Mouse (Mus musculus): Measurements from ENCODE around the gene Ube2f. TPM values are rescaled to one million over a fixed set of nuclear protein-coding genes. Genes with fewer than 3 reads are reported as not detected.

The Ube2f gene
- polyA plus RNA-seq, 2 experiments: 57.9 to 65.7 TPM

DNA sequence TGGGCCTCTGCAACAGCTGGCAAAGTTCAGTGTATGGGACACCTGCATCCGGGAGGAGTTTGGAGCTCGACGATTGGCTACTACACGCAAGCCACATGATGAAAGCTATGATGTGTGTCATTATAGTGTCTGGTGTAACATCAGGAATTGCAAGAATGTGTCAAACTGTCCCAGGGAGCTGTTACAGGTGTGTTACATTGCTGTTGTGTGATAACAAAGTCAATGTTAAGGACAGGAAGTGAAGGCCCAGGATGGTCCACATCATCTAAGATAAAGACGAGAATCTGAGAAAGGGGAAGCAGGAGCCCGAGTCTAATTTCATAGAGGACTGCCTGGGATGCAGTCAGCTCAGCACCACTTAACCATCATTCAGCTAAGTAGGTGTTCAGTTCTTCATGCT lies 45.4 kb downstream of the Ube2f start:
- Histone ChIP-seq H3K36me3 (ENCODE audit: control insufficient read depth, insufficient read depth, low read length) (0 out of 2 replicates have a peak, but pooled peaks cover 2% of the 10 kb centered on the region), H3K4me3 (replicated peaks; ENCODE audit: low read length) (no peak overlapping the region), H3K9ac (ENCODE audit: low read depth, low read length, severe bottlenecking) (no peak overlapping the region), H3K4me2 (replicated peaks; ENCODE audit: low read depth, low read length, severe bottlenecking) (no peak overlapping the region), H3K27ac (replicated peaks; ENCODE audit: low read depth, low read length) (no peak overlapping the region), H3K9me3 (ENCODE audit: control insufficient read depth, low read length) (no peaks in the 10 kb centered on the region), H3K27me3 (ENCODE audit: control insufficient read depth, insufficient read depth, low read length) (no peaks in the 10 kb centered on the region), H3K4me1 (ENCODE audit: control insufficient read depth, insufficient read depth, low read length) (0 out of 2 replicates have a peak, but pooled peaks cover 5% of the 10 kb centered on the region)
- DNase-seq (ENCODE audit: low spot score): no peak
- 93% methylated on average over 6 of the region's 6 CpGs for WGBS
- ATAC-seq (ENCODE audit: low FRiP score, low read depth): no peak
- no peak for TF ChIP-seq POLR2A (IDR thresholded peaks at IDR 0.05; ENCODE audit: borderline replicate concordance, extremely low read depth, insufficient read depth, insufficient read length)

DNA sequence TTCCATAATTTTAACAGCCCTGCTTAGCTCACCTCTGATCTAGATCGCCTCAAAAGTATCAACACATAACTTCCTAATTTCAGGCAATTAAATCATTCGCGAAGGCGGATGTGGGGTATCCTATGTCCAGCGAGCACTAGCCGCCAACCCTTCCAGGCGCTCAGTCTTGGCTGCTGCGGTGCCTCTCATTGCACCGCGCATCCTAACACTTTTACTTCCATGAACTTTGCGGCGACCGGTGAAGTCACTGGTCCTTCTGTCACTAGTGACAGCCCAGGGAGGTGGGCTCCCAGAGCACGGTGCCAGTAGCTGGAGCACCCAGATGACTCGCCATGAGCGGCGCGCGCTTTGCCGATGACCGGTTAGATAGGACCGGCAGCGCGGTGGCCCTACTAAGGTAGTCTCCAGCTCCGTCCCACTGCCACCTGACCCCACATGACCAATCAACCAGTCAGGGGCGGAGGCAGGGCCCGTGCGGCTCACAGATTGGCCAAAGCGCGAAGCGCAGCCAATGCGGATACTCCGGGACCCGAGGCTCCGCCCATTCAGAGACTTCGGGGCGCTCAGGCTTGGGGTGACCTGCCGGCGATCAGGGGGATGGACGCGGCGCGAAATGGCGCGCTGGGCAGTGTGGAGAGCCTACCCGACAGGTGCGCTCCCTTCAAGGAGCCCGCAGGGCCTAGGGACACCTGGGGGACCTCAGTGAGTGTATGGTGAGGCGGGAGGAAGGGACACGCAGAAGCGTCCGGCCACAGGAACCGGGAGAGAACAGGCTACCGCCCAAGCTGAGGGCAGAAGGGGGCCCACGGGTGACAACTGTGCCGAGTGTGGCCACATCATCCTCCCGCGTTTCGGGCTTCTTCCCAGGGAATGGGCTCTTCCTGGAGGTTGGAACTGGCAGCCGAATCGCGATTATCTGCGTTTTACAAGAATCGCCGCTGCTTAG lies 48.0 kb downstream of the Ube2f start, which contains the start of gene Scly:
Scly (plus strand) TSS at position 540 of the 946 bp plus-strand sequence.
- Histone ChIP-seq H3K36me3 (ENCODE audit: control insufficient read depth, insufficient read depth, low read length) (peaks cover 5% of the 10 kb centered on the region; the same call in 1 of the 2 replicates), H3K4me3 (replicated peaks; ENCODE audit: low read length) (peak within 1 kb of the TSS; percentile 64), H3K4me1 (ENCODE audit: control insufficient read depth, insufficient read depth, low read length) (0 out of 2 replicates have a peak, but pooled peaks cover 5% of the 10 kb centered on the region), H3K9me3 (ENCODE audit: control insufficient read depth, low read length) (no peaks in the 10 kb centered on the region), H3K4me2 (replicated peaks; ENCODE audit: low read depth, low read length, severe bottlenecking) (peak within 1 kb of the TSS; percentile 71), H3K9ac (ENCODE audit: low read depth, low read length, severe bottlenecking) (peak within 1 kb of the TSS; percentile 63), H3K27me3 (ENCODE audit: control insufficient read depth, insufficient read depth, low read length) (no peaks in the 10 kb centered on the region), H3K27ac (replicated peaks; ENCODE audit: low read depth, low read length) (no peak within 1 kb of the TSS)
- ATAC-seq (ENCODE audit: low FRiP score, low read depth): peak; percentile 98
- peak; percentile 53; the same call in 1 of the 2 replicates for TF ChIP-seq POLR2A (IDR thresholded peaks at IDR 0.05; ENCODE audit: borderline replicate concordance, extremely low read depth, insufficient read depth, insufficient read length)
- DNase-seq (ENCODE audit: low spot score): peak; percentile 91
- 0% methylated on average over 52 of the region's 65 CpGs for WGBS

DNA sequence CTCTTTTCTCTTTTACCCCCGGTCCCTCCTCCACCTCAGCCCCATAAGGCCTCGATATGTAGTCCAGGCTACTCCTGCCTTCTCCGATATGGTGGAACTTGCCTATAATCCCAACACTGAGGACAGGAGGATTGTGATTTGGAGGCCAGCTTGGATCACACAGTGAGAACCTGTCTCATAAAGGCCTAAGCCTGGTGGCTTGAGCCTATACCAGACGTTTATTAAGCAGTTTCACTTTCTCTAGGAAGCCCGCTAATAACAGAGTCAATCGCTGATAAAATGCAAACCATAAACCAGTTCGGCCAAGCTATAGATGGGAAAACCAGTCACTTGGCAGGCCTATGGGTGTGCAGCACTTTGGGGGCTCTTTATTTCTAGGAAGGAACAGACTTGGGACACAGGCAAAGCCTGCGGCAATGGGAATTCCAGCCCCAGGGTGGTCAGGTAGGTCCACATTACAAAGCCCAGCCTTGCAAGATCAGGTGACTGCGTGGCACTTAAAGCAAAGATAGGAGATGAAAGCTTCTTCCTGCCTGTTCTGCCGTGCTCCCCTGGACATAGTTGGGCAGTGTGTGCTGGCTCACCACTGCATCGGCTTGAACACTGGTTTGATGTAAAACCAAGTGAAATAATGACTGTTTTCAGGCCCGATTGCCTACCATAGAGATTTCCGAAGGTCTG lies 49.1 kb downstream of the Ube2f start:
- H3K27ac ChIP-seq (replicated peaks; ENCODE audit: low read depth, low read length): no peak overlapping the region

DNA sequence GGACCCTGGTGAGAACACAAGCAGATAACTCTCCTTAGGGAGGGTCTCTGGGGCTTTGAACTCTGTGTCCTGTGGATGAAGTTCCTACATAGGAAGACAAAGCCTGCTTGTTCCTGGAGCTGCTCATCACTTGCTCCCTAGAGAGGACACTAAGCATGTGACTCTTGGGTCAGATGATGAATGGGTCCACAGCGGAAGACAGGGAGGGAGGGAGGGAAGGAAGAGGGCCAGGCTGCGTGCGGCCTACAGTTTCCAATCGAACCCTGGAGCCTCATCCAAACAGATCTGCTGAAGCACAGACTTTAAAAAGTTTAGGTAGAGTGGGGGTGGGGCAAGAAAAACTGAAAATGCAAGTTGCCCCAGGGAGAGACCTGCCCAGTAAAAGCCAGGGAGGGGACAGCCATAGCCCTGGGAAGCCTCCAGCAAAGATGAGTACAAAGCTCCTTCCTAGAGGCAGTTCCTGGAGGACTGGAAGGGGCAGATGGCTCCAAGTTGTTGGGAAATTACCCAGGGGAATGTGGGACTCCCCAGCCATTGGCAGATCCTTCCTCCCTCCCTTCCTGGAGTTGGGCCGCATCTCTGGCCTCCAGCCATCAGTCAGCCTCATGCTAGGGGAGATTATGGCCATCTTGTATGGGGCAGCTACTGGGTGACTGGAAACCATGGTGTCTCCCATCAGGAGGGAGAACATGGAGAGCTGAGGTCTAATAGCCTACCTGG lies 49.8 kb downstream of the Ube2f start:
- Histone ChIP-seq H3K4me2 (replicated peaks; ENCODE audit: low read depth, low read length, severe bottlenecking) (no peak overlapping the region), H3K4me1 (ENCODE audit: control insufficient read depth, insufficient read depth, low read length) (0 out of 2 replicates have a peak, but pooled peaks cover 5% of the 10 kb centered on the region), H3K27ac (replicated peaks; ENCODE audit: low read depth, low read length) (no peak overlapping the region), H3K4me3 (replicated peaks; ENCODE audit: low read length) (no peak overlapping the region), H3K36me3 (ENCODE audit: control insufficient read depth, insufficient read depth, low read length) (peaks cover 5% of the 10 kb centered on the region; the same call in 1 of the 2 replicates), H3K9ac (ENCODE audit: low read depth, low read length, severe bottlenecking) (no peak overlapping the region), H3K9me3 (ENCODE audit: control insufficient read depth, low read length) (no peaks in the 10 kb centered on the region), H3K27me3 (ENCODE audit: control insufficient read depth, insufficient read depth, low read length) (no peaks in the 10 kb centered on the region)
- ATAC-seq (ENCODE audit: low FRiP score, low read depth) (no peak), DNase-seq (ENCODE audit: low spot score) (no peak)
- WGBS: 92% methylated on average over 5 of the region's 5 CpGs
- no peak for TF ChIP-seq POLR2A (IDR thresholded peaks at IDR 0.05; ENCODE audit: borderline replicate concordance, extremely low read depth, insufficient read depth, insufficient read length)

More for the DNA sequence above, 49.1 kb downstream of the Ube2f start:
- Histone ChIP-seq H3K4me3 (replicated peaks; ENCODE audit: low read length) (peak overlapping the region; percentile 64), H3K9me3 (ENCODE audit: control insufficient read depth, low read length) (no peaks in the 10 kb centered on the region), H3K4me2 (replicated peaks; ENCODE audit: low read depth, low read length, severe bottlenecking) (peak overlapping the region; percentile 71), H3K4me1 (ENCODE audit: control insufficient read depth, insufficient read depth, low read length) (0 out of 2 replicates have a peak, but pooled peaks cover 5% of the 10 kb centered on the region), H3K36me3 (ENCODE audit: control insufficient read depth, insufficient read depth, low read length) (peaks cover 5% of the 10 kb centered on the region; the same call in 1 of the 2 replicates), H3K9ac (ENCODE audit: low read depth, low read length, severe bottlenecking) (peak overlapping the region; percentile 63; the same call in 1 of the 2 replicates), H3K27me3 (ENCODE audit: control insufficient read depth, insufficient read depth, low read length) (no peaks in the 10 kb centered on the region)
- no peak for TF ChIP-seq POLR2A (IDR thresholded peaks at IDR 0.05; ENCODE audit: borderline replicate concordance, extremely low read depth, insufficient read depth, insufficient read length)
- DNase-seq (ENCODE audit: low spot score): no peak
- ATAC-seq (ENCODE audit: low FRiP score, low read depth): no peak
- 78% methylated on average over 13 of the region's 13 CpGs for WGBS

Measured in limb, embryonic 14.5 days (tissue).